Mouse (Mus musculus) neural tube, embryonic 12.5 days (tissue): ENCODE results near the gene Lgals1. TPM values are rescaled to one million over a fixed set of nuclear protein-coding genes. Genes with fewer than 3 reads are reported as not detected.
"Not testable (repeated sequence)": the region's sequence is repeated elsewhere in the genome, so short reads cannot be mapped to it uniquely, and the experiment has no call there.

ENCODE experiments used
- ATAC-seq: fragments of 200-750 bp; cut with Nextera tagmentation; 2 replicates; pipeline ENCODE4 v1.8.0; 2017; ENCODE audit warnings: low read depth, mild to moderate bottlenecking, moderate TSS enrichment, moderate library complexity; ENCODE audit not compliant: low FRiP score
- H3K27ac ChIP-seq: fragments of 300-500 bp; sonication (generic); 2 replicates; pipeline ENCODE4 v1.5.1; 2016
- H3K27me3 ChIP-seq: fragments of 300-500 bp; sonication (generic); replicated peaks from 2 replicates; pipeline ENCODE4 v1.6.1; 2016; ENCODE audit warnings: mild to moderate bottlenecking
- H3K36me3 ChIP-seq: fragments of 300-500 bp; sonication (generic); 2 replicates; pipeline ENCODE4 v1.6.1; 2016; ENCODE audit warnings: mild to moderate bottlenecking
- H3K4me1 ChIP-seq: fragments of 300-500 bp; sonication (generic); 2 replicates; pipeline ENCODE4 v1.6.1; 2016
- H3K4me2 ChIP-seq: fragments of 300-500 bp; sonication (generic); replicated peaks from 2 replicates; pipeline ENCODE4 v1.6.1; 2016; ENCODE audit warnings: mild to moderate bottlenecking
- H3K4me3 ChIP-seq: fragments of 300-500 bp; sonication (generic); 2 replicates; pipeline ENCODE4 v1.5.1; 2016
- H3K9ac ChIP-seq: fragments of 300-500 bp; sonication (generic); 2 replicates; pipeline ENCODE4 v1.6.1; 2016; ENCODE audit warnings: mild to moderate bottlenecking
- H3K9me3 ChIP-seq: fragments of 300-500 bp; sonication (generic); 2 replicates; pipeline ENCODE4 v1.6.1; 2016; ENCODE audit warnings: mild to moderate bottlenecking
- WGBS: fragments of 180-500 bp; shearing (Covaris S2); methylation state at CpG from one replicate; pipeline ENCODE4 v1.1.7; 2016; 5-methylcytosine and 5-hydroxymethylcytosine counted together
- polyA plus RNA-seq: library from polyadenylated mRNA; unstranded; fragments of >200 nt; fragmentation: Nextera tagmentation; extraction: Ambion mirVana; gene quantifications from 2 replicates; pipeline ENCODE4 v1.2.1, GENCODE M21; 2016

Gene Lgals1
- polyA plus RNA-seq = 327 and 328 TPM in 2 replicates

DNA sequence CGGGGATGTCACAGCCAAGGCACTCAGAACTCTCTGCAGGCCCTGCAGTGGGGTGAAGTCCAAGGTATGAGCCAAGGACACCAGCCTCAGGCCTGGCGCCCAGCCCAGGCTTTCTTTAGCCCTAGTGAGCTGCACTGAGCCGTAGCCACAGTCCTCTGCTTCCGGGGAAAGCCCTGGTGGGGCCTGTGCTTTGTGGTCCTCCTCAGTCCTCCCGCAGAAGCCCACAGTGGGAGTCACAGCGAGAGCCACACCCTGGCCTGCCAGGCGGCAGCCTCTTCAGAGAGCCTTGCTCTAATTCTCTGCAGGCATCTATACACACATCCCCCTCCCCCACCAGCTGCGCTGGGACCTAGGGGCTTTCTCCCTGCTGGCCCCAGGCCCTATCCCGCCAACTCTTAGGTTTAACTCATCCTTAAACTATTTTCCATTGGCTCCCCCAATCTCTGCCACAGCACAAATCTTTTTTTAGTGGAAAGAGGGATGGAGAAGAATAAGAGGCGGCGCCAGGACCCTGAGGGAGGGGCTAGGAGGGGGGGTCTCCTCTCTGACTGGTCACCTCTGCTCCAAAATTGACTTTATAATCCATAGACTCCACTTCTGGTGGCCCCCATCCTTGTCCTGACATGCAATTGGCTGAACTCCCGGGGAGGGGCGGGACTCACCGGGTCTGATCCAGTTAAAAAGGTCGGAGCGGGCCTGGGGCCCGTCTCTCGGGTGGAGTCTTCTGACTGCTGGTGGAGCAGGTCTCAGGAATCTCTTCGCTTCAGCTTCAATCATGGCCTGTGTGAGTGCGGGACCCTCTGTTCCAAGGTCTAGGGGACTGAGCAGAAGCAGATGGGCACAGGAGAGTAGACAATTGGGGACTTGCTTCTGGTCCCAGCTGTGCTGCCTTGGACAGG is at the start of gene Lgals1:
Gene Lgals1, plus strand, starts transcription at position 705 of the 899 bp plus-strand sequence.
- H3K36me3 ChIP-seq = 0 out of 2 replicates have a peak, but pooled peaks cover 4% of the 10 kb centered on the region
- H3K9me3 ChIP-seq = no peaks in the 10 kb centered on the region
- no peaks in the 10 kb centered on the region; the same call in 1 of the 2 replicates for H3K27me3 ChIP-seq
- 6% methylated on average over 20 of the region's 20 CpGs for WGBS
- peak within 1 kb of the TSS; percentile 55 for H3K4me2 ChIP-seq
- ATAC-seq = peak; percentile 23; the same call in 1 of the 2 replicates
- H3K4me1 ChIP-seq = peaks cover 32% of the 10 kb centered on the region
- 0 out of 2 replicates have a peak within 1 kb of the TSS, but pooled peaks have one; percentile 37 for H3K27ac ChIP-seq
- peak within 1 kb of the TSS; percentile 22 for H3K4me3 ChIP-seq
- peak within 1 kb of the TSS; percentile 33 for H3K9ac ChIP-seq

DNA sequence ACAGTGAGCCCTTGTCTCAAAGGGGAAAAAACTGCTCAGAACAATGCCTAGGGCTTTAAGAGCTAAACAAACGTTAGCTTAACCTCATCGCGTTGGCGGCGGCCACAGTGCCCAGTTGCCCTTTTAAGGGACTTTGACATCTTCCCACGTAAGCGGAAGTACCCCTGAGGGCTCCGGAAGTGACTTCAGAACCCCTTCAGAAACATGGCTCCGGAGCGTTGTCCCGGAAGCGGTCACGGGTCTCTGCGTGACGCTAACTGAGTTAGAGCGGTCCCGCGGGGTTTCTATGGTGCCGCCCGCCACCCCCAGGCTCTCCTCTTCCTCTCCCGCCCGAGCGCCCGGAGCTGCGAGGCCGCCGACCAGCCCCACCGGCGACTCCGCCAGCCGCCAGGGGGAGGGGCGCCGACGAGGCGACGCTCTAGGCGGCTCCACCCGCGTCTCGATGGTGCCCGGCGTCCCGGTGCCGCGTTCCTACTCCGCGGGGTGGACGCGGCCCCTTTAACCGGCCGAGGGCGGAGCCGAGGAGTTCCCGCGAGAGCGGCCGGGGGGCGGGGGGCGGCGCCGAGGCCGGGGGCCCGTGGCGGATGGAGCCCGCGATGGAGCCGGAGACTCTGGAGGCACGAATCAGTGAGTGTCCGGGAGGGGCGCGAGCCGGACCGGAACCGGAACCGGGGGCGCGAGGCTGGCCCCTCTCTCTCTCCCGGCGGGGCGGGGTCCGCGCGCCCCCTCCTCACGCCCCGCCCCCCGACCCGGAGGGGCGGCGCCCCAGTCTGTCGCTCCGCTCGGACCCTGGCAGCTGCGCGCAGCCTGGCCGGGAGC is 49.3 kb upstream of the Lgals1 start, which contains the start of gene Gga1:
Gene Gga1, plus strand, starts transcription at position 200 of the 819 bp plus-strand sequence.
- Histone ChIP-seq H3K27ac (peak within 1 kb of the TSS; percentile 97), H3K36me3 (peaks cover 14% of the 10 kb centered on the region), H3K4me3 (peak within 1 kb of the TSS; percentile 74), H3K9ac (peak within 1 kb of the TSS; percentile 84), H3K4me2 (peak within 1 kb of the TSS; percentile 70), H3K4me1 (peaks cover 17% of the 10 kb centered on the region), H3K9me3 (no peaks in the 10 kb centered on the region), H3K27me3 (no peaks in the 10 kb centered on the region)
- ATAC-seq = peak; percentile 90
- WGBS = under 1% methylated on average over 83 of the region's 95 CpGs

DNA sequence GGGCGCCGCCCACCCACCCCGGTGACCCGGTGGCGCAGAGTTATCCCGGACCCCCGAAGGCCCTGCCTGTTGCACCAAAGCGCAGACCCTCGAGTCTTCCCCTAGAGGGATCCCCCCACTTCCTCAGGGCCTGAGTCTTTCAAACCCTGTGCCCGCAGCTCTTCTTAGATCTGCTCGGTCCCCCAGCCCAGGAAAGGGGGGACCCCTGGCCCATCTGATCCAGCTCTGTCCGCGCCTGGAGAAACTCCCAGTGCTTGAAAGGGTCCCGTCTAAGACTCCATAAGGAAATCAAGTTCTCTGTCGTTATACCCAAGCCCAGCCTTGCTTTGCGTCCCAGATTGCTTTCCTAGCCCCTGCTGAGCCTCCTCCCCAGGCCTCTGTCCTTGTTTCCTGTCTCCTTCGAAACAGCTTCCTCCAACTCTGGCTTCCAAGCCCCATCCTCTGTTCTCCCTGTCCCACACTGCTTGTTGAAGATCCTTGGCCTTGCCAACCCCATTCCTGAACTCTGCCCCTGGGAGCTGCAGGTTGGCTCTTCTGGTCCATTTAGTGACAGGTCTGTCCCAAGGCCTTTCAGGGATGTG is 48.6 kb upstream of the Lgals1 start:
- Histone ChIP-seq H3K4me3 (peak overlapping the region; percentile 74), H3K4me2 (peak overlapping the region; percentile 70), H3K9ac (peak overlapping the region; percentile 84), H3K4me1 (peaks cover 17% of the 10 kb centered on the region), H3K27ac (peak overlapping the region; percentile 97), H3K9me3 (no peaks in the 10 kb centered on the region), H3K27me3 (no peaks in the 10 kb centered on the region), H3K36me3 (peaks cover 20% of the 10 kb centered on the region)
- WGBS = 0% methylated on average over 17 of the region's 17 CpGs
- no peak; the same call in 1 of the 2 replicates for ATAC-seq

DNA sequence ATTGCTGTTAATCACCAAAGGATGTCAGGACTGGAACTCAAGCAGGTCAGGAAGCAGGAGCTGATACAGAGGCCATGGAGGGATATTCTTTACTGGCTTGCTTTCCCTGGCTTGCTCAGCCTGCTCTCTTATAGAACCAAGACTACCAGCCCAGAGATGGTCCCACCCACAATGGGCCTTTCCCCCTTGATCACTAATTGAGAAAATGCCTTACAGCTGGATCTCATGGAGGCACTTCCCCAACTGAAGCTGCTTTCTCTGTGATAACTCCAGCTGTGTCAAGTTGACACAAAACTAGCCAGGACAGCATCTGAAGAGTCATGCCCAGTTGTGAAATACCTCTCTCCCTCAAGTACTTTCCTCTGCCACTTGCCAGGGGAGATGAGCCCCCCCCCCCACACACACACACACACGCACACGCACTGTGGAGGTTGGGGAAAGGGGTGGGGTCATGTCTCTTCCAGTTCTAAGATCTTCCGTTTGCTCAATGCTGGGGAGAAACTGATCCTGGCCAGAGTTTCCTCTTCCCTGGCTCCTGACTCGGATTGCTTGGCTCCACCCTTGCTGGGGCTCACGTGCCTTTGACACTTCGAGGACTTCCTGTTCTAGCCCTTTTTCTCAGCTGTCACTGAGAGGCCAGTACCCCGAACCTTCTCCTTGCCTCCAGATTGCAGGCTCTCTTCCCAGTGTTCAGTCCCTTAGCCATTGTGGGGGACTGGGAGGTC is 47.6 kb upstream of the Lgals1 start:
- not testable (repeated sequence) for H3K4me3 ChIP-seq, H3K27ac ChIP-seq, ATAC-seq, H3K27me3 ChIP-seq, H3K9me3 ChIP-seq
- WGBS = 69% methylated on average over 7 of the region's 7 CpGs
- Histone ChIP-seq H3K4me1 (peaks cover 14% of the 10 kb centered on the region), H3K36me3 (peaks cover 31% of the 10 kb centered on the region), H3K4me2 (peak overlapping the region; percentile 70; the same call in 1 of the 2 replicates), H3K9ac (0 out of 2 replicates have a peak overlapping the region, but pooled peaks have one; percentile 33)

DNA sequence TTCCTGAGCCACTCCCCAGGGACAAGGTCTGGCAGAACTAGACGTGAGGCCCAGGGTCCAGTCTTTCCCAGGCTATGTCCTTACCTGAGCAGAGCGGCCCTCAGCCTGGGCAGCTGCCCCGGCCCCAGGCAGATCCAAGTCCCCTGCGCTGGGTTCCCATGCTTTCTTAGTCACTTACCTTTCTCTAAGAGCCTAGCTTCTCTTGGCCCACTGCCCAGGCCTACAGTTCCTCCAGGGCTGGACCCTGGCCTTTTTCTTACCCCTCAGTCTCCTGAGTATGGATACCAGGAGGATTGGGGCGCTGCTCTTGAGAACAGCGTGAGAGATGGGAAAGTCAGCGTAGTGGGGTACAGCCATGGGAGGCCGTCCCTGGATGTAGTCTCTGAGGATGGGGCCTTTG is 46.1 kb upstream of the Lgals1 start:
- Histone ChIP-seq H3K36me3 (peaks cover 43% of the 10 kb centered on the region), H3K27me3 (no peaks in the 10 kb centered on the region), H3K27ac (no peak overlapping the region), H3K9ac (no peak overlapping the region), H3K4me2 (no peak overlapping the region), H3K9me3 (no peaks in the 10 kb centered on the region), H3K4me3 (no peak overlapping the region), H3K4me1 (peaks cover 13% of the 10 kb centered on the region)
- ATAC-seq = no peak
- 97% methylated on average over 8 of the region's 8 CpGs for WGBS

DNA sequence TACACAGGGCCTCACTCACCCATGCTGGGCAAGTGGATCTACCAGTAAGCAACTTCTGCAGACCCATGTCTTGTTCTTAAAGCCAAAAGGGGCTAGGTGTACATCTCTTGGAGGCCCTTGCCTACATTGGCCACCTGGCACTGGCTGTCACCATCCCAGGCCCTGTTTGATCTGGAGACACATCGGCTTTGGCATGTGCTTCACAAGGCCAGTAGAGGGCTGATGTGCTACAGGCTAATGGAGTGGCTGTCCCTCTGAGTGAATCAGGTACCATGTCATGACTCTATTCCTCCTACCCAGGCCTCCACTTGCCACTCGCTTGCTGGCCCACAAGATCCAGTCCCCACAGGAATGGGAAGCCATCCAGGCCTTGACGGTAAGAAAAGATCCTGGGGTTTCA is 44.7 kb upstream of the Lgals1 start:
- 89% methylated on average over 3 of the region's 3 CpGs for WGBS
- Histone ChIP-seq H3K4me1 (peaks cover 13% of the 10 kb centered on the region), H3K27me3 (no peaks in the 10 kb centered on the region), H3K9me3 (no peaks in the 10 kb centered on the region), H3K4me2 (no peak overlapping the region), H3K4me3 (no peak overlapping the region), H3K9ac (no peak overlapping the region), H3K36me3 (peaks cover 57% of the 10 kb centered on the region), H3K27ac (no peak overlapping the region)
- no peak for ATAC-seq

DNA sequence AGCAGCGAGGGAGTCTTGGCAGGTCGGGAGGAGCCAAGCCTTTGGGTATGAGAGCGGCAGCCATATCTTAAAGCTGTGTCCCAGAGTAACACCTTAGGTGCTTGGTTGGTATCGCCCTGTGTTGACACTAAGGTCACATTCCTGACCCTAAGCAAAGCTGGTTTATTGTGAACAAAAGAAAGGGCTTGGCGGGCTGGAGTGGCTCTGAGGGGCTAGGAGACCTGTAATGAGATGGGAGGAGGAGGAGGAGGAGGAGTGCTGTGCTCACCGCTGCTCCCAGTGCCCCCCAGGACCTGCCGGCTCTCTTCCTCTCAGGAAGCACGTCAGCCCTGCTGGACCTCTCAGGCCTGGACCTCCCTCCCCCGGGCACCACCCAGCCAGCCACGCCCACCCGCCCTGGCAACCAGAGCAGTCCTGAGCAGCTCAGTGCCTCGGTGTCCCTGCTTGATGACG is 37.1 kb upstream of the Lgals1 start:
- no peak for ATAC-seq
- H3K9me3 ChIP-seq = no peaks in the 10 kb centered on the region
- no peak overlapping the region for H3K4me2 ChIP-seq
- no peak overlapping the region for H3K9ac ChIP-seq
- no peak overlapping the region for H3K27ac ChIP-seq
- no peak overlapping the region for H3K4me3 ChIP-seq
- H3K4me1 ChIP-seq = peaks cover 13% of the 10 kb centered on the region
- WGBS = 41% methylated on average over 13 of the region's 13 CpGs
- peaks cover 89% of the 10 kb centered on the region for H3K36me3 ChIP-seq
- H3K27me3 ChIP-seq = no peaks in the 10 kb centered on the region

DNA sequence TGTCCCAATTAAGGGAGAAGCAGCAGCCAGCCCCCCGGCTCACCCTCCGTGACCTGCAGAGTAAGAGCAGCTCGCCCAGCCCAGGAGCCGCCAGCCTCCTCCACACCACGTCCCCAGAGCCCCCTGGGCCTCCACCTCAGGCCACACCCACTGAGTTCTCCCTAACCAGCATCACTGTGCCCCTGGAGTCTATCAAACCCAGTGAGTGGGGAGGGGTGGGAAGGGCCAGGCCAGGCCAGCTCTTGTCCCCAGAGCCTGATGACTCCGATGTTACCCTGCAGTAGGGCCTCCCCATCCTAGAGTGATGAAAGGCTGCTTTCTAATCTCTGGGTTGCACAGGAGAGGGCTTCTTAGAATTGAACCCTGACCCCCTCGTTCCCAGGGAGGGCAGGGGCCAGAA is 34.1 kb upstream of the Lgals1 start:
- Histone ChIP-seq H3K9ac (no peak overlapping the region), H3K4me1 (peaks cover 21% of the 10 kb centered on the region), H3K4me3 (no peak overlapping the region), H3K27me3 (no peaks in the 10 kb centered on the region), H3K27ac (no peak overlapping the region), H3K36me3 (peaks cover 63% of the 10 kb centered on the region), H3K9me3 (no peaks in the 10 kb centered on the region), H3K4me2 (no peak overlapping the region)
- WGBS = 76% methylated on average over 7 of the region's 7 CpGs
- ATAC-seq = no peak

DNA sequence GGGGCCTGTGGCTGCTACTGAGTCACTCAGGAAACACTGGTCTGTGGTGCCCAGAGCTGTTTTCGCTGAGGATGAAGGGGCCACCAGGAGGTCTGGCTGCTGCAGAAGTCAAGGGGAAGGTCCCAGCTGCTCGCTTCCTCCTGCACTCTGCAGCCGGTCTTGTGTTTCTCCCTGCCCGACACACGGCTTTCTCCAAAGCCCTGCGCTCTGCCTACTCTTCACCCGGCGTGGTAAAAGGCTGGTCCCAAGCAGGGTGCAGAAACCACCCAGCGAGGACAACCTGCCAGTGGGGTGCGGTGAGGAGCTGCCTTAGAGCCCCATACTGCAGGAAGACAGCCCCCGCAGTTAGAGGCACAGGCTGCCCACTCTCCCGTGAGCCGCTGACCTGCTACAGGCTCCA is 31.8 kb upstream of the Lgals1 start:
- 83% methylated on average over 13 of the region's 13 CpGs for WGBS
- Histone ChIP-seq H3K4me1 (peaks cover 24% of the 10 kb centered on the region), H3K27ac (no peak overlapping the region), H3K9ac (no peak overlapping the region), H3K4me2 (no peak overlapping the region), H3K27me3 (peaks cover 5% of the 10 kb centered on the region), H3K36me3 (peaks cover 42% of the 10 kb centered on the region), H3K4me3 (no peak overlapping the region), H3K9me3 (no peaks in the 10 kb centered on the region)
- no peak for ATAC-seq

DNA sequence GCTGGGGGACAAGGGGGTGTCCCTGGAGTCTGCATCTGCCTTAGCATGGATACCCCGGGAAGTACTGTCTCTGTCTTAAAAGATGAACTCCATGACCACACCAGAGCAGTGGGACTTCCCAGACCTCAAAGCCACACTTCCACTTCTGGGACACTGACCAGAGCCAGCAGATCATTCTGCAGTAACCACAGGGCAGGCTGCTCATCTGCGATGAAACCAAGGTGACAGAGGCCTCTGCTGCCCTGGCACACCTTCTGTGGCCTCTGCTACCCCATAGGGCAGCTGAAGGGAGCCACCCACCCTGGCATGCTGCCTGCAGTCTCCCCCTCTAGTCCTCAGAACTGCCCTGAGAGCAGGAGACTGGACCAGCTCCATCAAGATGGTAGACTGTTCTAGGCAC is 30.8 kb upstream of the Lgals1 start:
- no peak overlapping the region for H3K27ac ChIP-seq
- WGBS = 88% methylated on average over 2 of the region's 2 CpGs
- ATAC-seq = no peak

DNA sequence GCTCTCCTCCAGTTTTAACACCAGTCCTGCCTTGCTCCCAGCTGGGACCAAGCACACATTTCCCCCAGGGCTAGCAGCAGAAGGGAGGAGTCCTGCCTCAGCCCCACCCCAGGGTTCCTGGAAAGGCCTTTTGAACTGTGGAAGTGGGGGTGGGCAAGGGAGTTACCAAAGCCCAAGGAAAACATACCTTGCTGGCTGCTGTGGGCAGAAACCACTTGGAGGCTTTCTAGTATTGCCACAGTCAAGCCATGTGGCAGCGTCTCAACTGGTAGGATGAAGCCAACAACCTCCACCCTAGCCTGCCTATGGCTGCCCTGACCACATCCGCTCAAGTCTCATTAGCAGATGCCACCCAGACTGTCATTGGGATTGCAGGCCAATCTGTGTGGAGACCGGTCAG is 30.4 kb upstream of the Lgals1 start:
- Histone ChIP-seq H3K4me3 (no peak overlapping the region), H3K4me1 (peaks cover 37% of the 10 kb centered on the region), H3K4me2 (no peak overlapping the region), H3K9ac (no peak overlapping the region), H3K27me3 (peaks cover 18% of the 10 kb centered on the region), H3K27ac (no peak overlapping the region), H3K9me3 (no peaks in the 10 kb centered on the region), H3K36me3 (peaks cover 33% of the 10 kb centered on the region)
- WGBS = 76% methylated on average over 3 of the region's 3 CpGs
- no peak for ATAC-seq

More for the DNA sequence above, 30.8 kb upstream of the Lgals1 start:
- peaks cover 37% of the 10 kb centered on the region for H3K36me3 ChIP-seq
- no peak overlapping the region for H3K4me2 ChIP-seq
- H3K9ac ChIP-seq = no peak overlapping the region
- H3K4me1 ChIP-seq = peaks cover 34% of the 10 kb centered on the region
- H3K4me3 ChIP-seq = no peak overlapping the region
- H3K9me3 ChIP-seq = no peaks in the 10 kb centered on the region
- H3K27me3 ChIP-seq = peaks cover 14% of the 10 kb centered on the region
